Mouse (Mus musculus): ENCODE data around the gene Cenpj. TPM values are rescaled to one million over a fixed set of nuclear protein-coding genes. Genes with fewer than 3 reads are reported as not detected.

The Cenpj gene
- polyA plus RNA-seq, 1 experiment: 1.7 TPM

DNA sequence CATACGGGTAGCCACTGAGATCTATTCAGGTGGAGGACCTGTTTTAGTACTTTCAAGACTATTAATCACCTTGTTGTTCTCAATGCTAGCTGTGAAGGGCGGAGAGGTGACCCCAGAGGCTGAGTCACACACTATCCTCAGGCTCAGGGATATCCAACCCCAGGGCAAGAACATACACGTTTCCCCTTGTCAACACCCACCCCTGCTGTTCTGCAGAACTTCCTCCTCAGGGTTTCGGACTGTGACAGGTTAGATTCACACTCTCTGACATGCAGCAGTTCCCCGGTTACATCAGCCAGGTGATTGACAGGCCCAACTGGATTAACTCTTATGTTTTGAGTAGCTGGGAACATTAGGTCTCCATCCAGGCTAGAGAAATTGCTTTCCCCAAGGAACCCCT lies 5.9 kb upstream of the Cenpj start:
- peak overlapping the region; percentile 33 for H3K4me2 ChIP-seq (ENCODE audit: low read depth)
- H3K27me3 ChIP-seq (ENCODE audit: control insufficient read depth, insufficient read depth, insufficient read length): no peaks in the 10 kb centered on the region
- peaks cover under 1% of the 10 kb centered on the region for H3K36me3 ChIP-seq (ENCODE audit: control insufficient read depth, insufficient read depth)
- H3K4me3 ChIP-seq: no peak overlapping the region
- no peak overlapping the region for H3ac ChIP-seq (ENCODE audit: control insufficient read depth, insufficient read length)
- TF ChIP-seq REST (IDR thresholded peaks at IDR 0.05; ENCODE audit: insufficient read depth, insufficient read length) (no peak), SRF (IDR thresholded peaks at IDR 0.05; ENCODE audit: control insufficient read depth, insufficient read length, low read depth) (no peak), TCF12 (IDR thresholded peaks at IDR 0.05; ENCODE audit: insufficient read depth, poor library complexity, severe bottlenecking) (peak; percentile 32), CEBPB (IDR thresholded peaks at IDR 0.05; ENCODE audit: insufficient read depth, poor library complexity, severe bottlenecking) (peak; percentile 53; the same call in 1 of the 2 replicates), POLR2A (IDR thresholded peaks at IDR 0.05; ENCODE audit: insufficient read length, low read depth) (no peak), MYOD1 (IDR thresholded peaks at IDR 0.05; ENCODE audit: control insufficient read depth in 1 of 3, insufficient read length in 2 of 3, low read depth in 2 of 3) (peak in 2 of 3 experiments; percentile 71 to 93)
- peaks cover 20% of the 10 kb centered on the region for H3K79me2 ChIP-seq (ENCODE audit: control insufficient read depth, insufficient read depth)

DNA sequence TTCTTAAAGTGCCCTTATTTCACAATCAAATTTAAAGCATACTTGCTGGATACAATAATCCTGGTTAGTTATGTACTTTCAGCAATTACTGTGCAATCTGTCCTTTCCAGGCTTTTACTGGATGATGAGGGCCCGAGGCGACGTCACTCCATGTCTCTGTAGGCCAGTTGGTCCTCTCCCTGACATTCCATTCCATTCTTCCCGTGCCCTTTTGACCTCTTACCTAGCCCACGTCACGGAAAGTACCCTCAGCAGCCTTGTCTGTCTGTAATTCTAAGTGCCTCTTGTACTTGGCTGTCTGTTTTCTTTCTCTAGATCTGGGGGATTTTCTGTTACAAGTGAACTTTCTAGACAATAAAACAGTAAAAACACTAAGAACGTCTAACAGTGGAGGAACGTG lies 3.8 kb upstream of the Cenpj start:
- H3ac ChIP-seq (ENCODE audit: control insufficient read depth, insufficient read length): no peak overlapping the region
- H3K79me2 ChIP-seq (ENCODE audit: control insufficient read depth, insufficient read depth): peaks cover 20% of the 10 kb centered on the region
- no peaks in the 10 kb centered on the region for H3K36me3 ChIP-seq (ENCODE audit: control insufficient read depth, insufficient read depth)
- H3K27me3 ChIP-seq (ENCODE audit: control insufficient read depth, insufficient read depth, insufficient read length): no peaks in the 10 kb centered on the region
- no peak overlapping the region for H3K4me2 ChIP-seq (ENCODE audit: low read depth)
- no peak for TF ChIP-seq TCF12 (IDR thresholded peaks at IDR 0.05; ENCODE audit: insufficient read depth, poor library complexity, severe bottlenecking)
- no peak for TF ChIP-seq E2F4 (IDR thresholded peaks at IDR 0.05; ENCODE audit: insufficient read depth)
- no peak for TF ChIP-seq USF1 (IDR thresholded peaks at IDR 0.05; ENCODE audit: low read depth)
- no peak for TF ChIP-seq REST (IDR thresholded peaks at IDR 0.05; ENCODE audit: insufficient read depth, insufficient read length)
- TF ChIP-seq POLR2AphosphoS2 (IDR thresholded peaks at IDR 0.05; ENCODE audit: insufficient read length, low read depth): no peak
- no peak for TF ChIP-seq MAX (IDR thresholded peaks at IDR 0.05; ENCODE audit: low read depth)
- TF ChIP-seq TCF3 (IDR thresholded peaks at IDR 0.05; ENCODE audit: insufficient read length, low read depth): no peak
- TF ChIP-seq CEBPB (IDR thresholded peaks at IDR 0.05; ENCODE audit: insufficient read depth, poor library complexity, severe bottlenecking): no peak
- TF ChIP-seq MYOG (IDR thresholded peaks at IDR 0.05; ENCODE audit: control insufficient read depth in 1 of 3, insufficient read depth in 1 of 3, insufficient read length in 2 of 3, low read depth in 2 of 3): no peak
- TF ChIP-seq MYOD1 (IDR thresholded peaks at IDR 0.05; ENCODE audit: control insufficient read depth in 1 of 3, insufficient read length in 2 of 3, low read depth in 2 of 3): no peak
- TF ChIP-seq SRF (IDR thresholded peaks at IDR 0.05; ENCODE audit: control insufficient read depth, insufficient read length, low read depth): no peak
- TF ChIP-seq POLR2A (IDR thresholded peaks at IDR 0.05; ENCODE audit: insufficient read length, low read depth): no peak
- no peak overlapping the region for H3K4me3 ChIP-seq

DNA sequence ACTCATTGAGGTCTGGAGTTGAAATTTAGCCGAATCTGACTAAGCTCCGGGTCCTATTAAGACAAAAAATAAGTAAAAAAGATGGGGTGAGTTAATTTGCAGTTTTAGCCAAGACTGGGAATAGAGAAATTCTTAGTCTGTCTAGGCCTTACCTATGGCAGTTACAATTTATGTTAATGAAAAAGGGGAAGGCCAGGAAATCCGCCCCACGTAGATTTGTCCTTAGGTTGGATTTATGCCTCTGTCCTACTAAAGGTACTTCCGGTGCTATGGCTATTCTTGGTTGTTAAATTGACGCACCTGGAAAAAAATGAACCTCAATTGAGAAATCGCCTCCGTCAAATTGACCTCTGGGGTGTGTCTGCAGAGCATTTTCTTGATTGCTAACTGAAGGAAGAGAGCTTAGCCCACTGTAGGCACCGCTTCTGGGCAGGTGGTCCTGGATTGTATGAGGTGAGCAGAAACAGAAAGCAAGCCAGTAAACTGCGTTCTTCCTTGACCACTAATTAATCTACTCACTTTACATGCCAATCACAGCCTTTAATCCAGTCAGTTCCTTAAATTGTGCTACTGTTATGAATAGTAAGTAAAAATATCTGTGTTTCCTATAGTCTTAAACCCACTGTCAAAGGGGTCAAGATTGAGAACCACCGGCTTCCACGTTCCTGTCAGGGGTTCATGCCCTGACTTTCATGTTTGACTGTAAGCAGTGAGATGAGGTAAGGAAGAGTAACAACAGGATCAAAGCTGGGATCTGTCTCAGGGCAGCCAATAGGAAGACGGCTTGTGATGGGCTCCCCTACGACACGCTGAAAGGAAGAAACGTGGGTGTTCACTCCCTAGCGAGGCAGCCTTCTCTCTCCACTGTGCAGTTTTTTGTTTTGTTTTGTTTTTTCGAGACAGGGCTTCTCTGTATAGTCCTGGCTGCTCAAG lies 1.0 kb upstream of the Cenpj start:
- Histone ChIP-seq H3K4me2 (ENCODE audit: low read depth) (peak overlapping the region; percentile 67), H3K27me3 (ENCODE audit: control insufficient read depth, insufficient read depth, insufficient read length) (no peaks in the 10 kb centered on the region), H3ac (ENCODE audit: control insufficient read depth, insufficient read length) (peak overlapping the region; percentile 13), H3K79me2 (ENCODE audit: control insufficient read depth, insufficient read depth) (peaks cover 20% of the 10 kb centered on the region), H3K36me3 (ENCODE audit: control insufficient read depth, insufficient read depth) (no peaks in the 10 kb centered on the region), H3K4me3 (peak overlapping the region; percentile 48)
- TF ChIP-seq E2F4 (IDR thresholded peaks at IDR 0.05; ENCODE audit: insufficient read depth) (no peak), MYOG (IDR thresholded peaks at IDR 0.05; ENCODE audit: control insufficient read depth in 1 of 3, insufficient read depth in 1 of 3, insufficient read length in 2 of 3, low read depth in 2 of 3) (no peak), POLR2A (IDR thresholded peaks at IDR 0.05; ENCODE audit: insufficient read length, low read depth) (no peak), CEBPB (IDR thresholded peaks at IDR 0.05; ENCODE audit: insufficient read depth, poor library complexity, severe bottlenecking) (no peak), REST (IDR thresholded peaks at IDR 0.05; ENCODE audit: insufficient read depth, insufficient read length) (no peak), MAX (IDR thresholded peaks at IDR 0.05; ENCODE audit: low read depth) (no peak)

DNA sequence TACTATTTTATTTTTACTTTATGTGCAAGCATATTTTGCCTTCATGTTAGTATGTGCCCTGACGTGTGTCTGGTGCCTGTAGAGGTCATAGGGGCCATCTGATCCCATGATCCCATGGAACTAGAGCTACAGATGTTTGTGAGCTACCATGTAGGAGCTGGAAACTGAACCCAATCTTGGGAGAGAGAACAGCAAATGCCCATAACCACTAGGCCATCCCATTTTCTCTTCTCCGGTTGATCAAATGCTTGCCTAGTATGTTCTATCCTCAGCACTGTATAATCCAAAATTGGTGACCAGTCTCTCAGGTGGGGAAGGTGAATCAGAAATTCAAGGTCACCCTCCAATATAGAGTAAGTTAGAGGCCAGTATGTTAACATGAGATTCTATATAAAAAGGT lies 2.7 kb downstream of the Cenpj start:
- Histone ChIP-seq H3K27me3 (ENCODE audit: control insufficient read depth, insufficient read depth, insufficient read length) (no peaks in the 10 kb centered on the region), H3K4me2 (ENCODE audit: low read depth) (peak overlapping the region; percentile 95), H3ac (ENCODE audit: control insufficient read depth, insufficient read length) (no peak overlapping the region), H3K36me3 (ENCODE audit: control insufficient read depth, insufficient read depth) (no peaks in the 10 kb centered on the region), H3K4me3 (peak overlapping the region; percentile 40), H3K79me2 (ENCODE audit: control insufficient read depth, insufficient read depth) (peaks cover 11% of the 10 kb centered on the region)
- TF ChIP-seq MYOG (IDR thresholded peaks at IDR 0.05; ENCODE audit: control insufficient read depth in 1 of 3, insufficient read depth in 1 of 3, insufficient read length in 2 of 3, low read depth in 2 of 3): no peak
- TF ChIP-seq MYOD1 (IDR thresholded peaks at IDR 0.05; ENCODE audit: control insufficient read depth in 1 of 3, insufficient read length in 2 of 3, low read depth in 2 of 3): no peak
- TF ChIP-seq POLR2AphosphoS2 (IDR thresholded peaks at IDR 0.05; ENCODE audit: insufficient read length, low read depth): no peak
- TF ChIP-seq REST (IDR thresholded peaks at IDR 0.05; ENCODE audit: insufficient read depth, insufficient read length): no peak
- TF ChIP-seq USF1 (IDR thresholded peaks at IDR 0.05; ENCODE audit: low read depth): no peak
- no peak for TF ChIP-seq TCF12 (IDR thresholded peaks at IDR 0.05; ENCODE audit: insufficient read depth, poor library complexity, severe bottlenecking)
- TF ChIP-seq E2F4 (IDR thresholded peaks at IDR 0.05; ENCODE audit: insufficient read depth): no peak

Data from myocyte (in vitro differentiated cells).